Mouse (Mus musculus): ENCODE measurements around the gene Vgf.

DNA sequence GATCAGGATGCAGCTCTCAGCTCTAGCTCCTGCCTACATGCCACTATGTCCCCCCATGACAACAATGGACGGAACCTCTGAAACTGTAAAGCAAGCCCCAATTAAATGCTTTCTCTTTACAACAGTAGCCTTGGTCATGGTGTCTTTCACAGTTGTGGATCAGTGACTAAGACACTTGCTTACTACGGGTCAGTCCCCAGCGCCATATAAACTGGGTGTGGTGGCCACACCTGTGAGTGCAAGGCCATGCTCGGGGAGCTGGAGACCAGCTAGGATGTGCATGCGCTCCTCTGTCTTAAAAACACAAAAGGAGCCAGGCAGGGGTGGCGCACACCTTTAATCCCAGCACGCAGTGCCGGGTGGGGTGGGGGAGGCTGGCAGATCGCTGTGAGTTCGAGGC is 13.3 kb downstream of the Vgf start:
- no peak for TF ChIP-seq POLR2A (IDR thresholded peaks at IDR 0.05; ENCODE audit: insufficient read length, low read depth)
- no peak for TF ChIP-seq USF1 (IDR thresholded peaks at IDR 0.05; ENCODE audit: low read depth)
- TF ChIP-seq MAX (IDR thresholded peaks at IDR 0.05; ENCODE audit: low read depth) = no peak
- no peak for TF ChIP-seq CEBPB (IDR thresholded peaks at IDR 0.05; ENCODE audit: insufficient read depth, poor library complexity, severe bottlenecking)
- no peak for TF ChIP-seq E2F4 (IDR thresholded peaks at IDR 0.05; ENCODE audit: insufficient read depth)

Data from myocyte (in vitro differentiated cells).